Mouse (Mus musculus) gastrocnemius, postnatal 25 days (tissue): ENCODE data around the gene Slc25a31. TPM values are rescaled to one million over a fixed set of nuclear protein-coding genes. Genes with fewer than 3 reads are reported as not detected.

Source experiments
- DNase-seq: peaks from one replicate; pipeline ENCODE4 v3.0.0; 2022
- long read RNA-seq, 2 experiments: library from polyadenylated mRNA; stranded (forward); transcript quantifications; one replicate each; pipeline ENCODE4 v2.0.0; 2021
- total RNA-seq, 2 experiments: library from RNA; stranded (reverse); gene quantifications; 1 replicate in 1 of 2; 2 replicates in 1 of 2; pipeline ENCODE4 v1.2.3; 2021

Slc25a31 gene
- not detected for total RNA-seq
- long read RNA-seq, experiment 1: 0 reads
- long read RNA-seq, experiment 2: 0 reads

DNA sequence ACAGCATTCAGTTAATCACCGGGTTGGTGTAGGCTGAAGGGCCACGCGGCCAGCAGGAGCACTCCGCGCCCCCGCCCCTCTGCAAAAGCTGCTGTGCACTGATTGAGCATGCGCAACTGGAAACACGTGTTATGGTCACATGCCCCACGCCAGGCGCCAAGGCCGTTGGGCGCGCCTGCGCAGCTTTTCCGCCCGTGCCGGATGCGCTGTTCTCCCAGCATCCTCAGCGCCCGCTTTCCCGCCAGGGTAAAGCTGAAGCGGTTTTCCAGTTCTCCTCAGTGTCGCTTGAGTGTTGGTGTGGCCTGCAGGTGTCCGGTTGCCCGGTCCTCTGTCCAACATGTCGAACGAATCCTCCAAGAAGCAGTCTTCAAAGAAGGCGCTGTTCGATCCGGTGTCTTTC is at the start of gene Slc25a31:
TSS of gene Slc25a31 (plus strand) at position 201 of the 400 bp plus-strand sequence.
- DNase-seq: no peak

DNA sequence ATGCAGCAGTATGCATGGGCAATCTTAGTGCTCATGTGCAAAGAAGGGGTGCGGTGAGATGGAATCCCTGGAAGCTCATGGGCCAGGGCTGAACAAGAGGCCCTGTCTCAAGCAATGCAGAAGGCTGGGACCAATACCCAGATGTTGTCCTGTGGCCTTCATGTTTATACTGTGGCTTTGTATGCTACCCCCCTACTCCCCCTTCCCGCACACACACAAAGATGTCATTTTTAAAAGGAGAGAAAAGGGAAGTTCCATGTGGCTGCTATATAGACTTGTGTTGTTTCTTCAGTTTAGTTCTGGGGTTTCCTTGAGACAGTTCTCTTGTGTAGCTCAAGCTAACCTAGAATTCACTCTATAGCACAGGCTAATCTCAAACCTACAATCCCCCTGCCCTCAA is 48.4 kb upstream of the Slc25a31 start:
- DNase-seq: no peak

DNA sequence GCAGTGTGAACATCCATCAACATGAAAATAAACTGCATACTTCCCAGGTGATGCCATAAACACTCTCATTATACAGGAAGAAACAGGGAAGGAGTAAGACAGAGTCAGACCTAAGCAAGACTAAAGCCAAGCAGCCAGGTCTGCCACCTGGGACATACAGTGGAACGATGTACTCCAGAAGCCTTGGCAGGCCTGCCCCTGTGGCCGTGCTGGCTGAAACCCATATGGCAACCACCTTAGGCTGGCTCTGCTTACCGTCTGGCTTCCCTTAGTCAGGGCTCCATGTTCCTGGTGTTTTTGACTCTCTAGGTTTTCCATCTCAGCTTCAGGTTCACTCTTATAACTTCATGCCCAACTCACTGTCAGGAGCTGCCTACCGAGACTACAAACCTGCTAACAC is 42.5 kb upstream of the Slc25a31 start:
- DNase-seq: peak; percentile 34

DNA sequence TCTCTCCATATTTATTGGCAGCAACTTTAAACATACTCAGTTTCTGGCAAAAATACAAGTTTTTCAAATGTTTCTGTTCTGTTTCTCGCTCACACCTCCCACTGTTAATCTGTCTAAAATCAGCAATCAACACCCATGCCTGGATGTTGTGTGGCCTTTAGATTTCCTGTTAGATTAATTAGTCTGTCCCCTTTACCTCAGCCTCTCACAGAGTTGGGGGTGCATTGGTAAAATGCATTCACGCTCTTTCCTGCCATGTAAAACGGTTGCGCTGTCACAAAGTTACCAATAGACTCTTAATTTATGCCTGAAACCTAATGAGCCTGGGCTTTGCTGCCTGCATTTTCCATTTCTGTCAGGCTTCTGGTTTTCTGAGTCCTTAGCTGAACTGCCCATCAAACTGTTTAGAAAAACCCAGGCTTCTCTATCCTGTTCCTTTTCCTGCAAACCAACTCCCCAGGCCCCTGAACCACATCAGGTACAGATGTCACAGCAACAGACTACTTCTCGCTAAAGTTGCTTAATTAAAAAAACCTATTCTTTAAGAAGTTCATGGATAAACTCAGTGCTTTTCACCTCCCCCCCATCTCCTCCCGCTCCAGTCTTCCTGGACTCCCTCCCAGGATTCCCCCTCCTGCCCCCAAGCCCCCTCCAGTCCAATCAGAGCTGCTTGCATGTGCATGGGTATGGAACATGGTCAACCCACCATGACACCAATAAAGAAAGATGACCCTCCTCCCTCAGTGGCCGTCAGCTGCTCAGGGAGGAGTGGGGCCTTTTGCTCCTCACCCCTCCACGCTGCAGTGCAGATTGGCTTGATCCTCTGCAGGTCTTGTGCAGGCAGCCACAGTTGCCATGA is 41.6 kb upstream of the Slc25a31 start:
- DNase-seq: no peak

DNA sequence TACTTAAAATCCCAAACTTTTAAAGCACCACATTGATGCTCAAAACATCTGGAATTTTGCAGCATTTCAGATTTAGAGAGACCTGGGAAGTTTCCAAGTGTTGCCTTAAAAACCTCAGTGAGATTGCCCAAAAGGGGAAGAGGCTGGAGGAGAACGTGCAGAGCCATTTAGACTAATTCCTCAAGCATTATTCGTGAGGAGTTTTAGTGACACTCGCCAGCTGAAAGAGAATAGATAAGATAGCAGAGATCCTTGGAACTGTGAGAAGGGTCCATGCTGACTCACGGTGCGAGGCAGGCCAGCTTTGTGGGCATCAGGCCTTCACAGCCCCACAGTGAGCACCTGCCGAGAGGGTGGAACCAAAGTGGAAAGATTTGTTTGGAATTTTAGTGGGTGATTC is 39.8 kb upstream of the Slc25a31 start:
- DNase-seq: no peak

DNA sequence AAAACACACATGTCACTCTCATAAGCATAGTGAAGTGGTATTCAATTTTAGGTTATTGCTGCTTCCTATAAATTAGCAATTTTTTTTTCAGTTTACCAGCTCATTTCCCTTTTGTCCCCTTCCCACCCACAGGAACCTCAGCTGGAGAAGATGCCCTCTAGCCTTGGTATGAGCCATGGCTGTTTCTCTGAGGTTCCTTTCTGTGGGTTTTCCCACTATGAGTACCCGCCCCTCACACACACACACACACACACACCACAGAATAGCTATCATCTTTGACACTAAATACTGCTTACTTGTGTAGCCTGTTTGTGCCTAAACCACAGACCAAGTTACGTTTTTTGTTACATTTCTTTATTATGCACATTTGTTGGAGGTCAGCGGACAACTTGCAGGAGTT is 39.3 kb upstream of the Slc25a31 start:
- no peak for DNase-seq

DNA sequence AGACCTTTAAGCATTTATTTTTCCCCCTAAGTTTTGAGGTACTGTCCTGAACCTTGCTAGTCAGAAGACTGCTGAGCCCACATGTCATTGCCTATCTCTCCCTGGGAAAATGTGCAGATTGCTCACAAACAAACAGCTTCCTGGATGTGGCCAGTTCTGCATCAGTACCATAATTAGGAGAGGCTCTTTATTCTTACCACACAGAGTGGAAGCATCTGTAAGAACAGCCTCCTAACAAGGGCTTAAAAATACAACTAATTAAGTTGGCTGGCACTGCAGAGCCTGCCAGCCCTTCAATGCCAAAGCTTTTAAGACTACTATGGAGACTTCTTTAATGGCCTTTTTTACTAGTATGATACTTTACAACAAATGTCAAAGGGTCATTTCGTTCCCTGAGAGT is 35.1 kb upstream of the Slc25a31 start:
- no peak for DNase-seq

DNA sequence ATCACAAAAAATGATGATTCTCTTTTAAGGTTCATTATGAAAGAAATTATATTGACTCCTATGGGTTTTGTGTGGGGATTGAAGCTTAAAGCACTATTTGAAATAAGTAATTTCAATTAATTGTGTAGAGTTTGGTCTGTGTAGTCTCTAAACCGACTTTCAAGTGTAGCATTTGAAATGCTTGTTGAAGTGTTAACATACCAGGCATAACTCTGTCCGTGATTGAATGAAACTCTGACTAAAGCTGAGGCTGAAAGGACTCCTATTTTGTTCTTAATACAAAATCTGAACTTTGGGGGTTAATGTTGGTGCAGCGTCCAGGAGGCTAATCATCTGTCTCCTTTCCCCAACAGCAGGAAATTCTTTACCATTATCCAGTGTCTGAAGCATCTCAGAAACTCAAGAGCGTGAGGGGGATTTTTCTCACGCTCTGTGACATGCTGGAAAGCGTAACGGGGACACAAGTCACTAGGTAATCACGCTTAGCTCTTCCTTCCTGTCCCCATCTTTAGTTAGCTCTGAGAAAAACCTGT is 33.7 kb upstream of the Slc25a31 start:
- no peak for DNase-seq

DNA sequence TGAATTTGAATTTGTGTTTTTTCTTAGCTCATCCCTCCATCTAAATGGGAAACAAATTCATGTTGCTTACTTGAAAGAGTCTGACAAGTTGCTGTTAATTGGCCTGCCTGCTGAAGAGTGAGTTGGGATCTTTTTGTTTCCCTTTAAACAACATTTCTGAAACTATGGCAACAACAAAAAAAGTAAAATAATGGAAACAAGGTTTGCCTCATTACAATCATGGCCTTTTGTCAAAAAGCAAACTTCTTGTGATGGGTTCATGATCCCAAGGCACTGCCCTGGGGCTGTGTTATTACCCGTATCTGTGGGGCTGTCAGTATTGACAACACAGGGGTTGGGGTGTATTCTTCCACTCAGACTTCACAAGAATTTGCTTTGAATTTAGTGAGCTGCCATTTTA is 29.8 kb upstream of the Slc25a31 start:
- DNase-seq: no peak

DNA sequence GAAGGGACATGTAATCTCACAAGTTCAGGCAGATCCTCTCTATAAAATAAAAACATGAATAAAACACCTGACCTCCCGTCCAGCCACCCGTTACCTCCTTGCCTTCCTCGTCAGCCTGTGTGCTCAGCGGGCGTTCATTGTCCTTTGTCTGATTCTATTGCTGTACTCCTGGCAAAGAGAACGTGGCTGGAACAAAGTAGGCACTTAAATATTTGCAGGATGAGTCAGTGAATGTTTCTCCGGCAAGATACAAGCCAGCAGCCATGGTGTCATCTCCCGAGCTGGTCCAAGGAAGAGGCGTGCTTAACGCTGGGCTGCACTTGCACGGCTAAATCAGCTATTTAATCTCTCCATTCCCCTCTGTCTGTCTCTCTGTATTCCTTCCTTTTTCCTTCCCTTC is 26.3 kb upstream of the Slc25a31 start:
- DNase-seq: peak; percentile 44

DNA sequence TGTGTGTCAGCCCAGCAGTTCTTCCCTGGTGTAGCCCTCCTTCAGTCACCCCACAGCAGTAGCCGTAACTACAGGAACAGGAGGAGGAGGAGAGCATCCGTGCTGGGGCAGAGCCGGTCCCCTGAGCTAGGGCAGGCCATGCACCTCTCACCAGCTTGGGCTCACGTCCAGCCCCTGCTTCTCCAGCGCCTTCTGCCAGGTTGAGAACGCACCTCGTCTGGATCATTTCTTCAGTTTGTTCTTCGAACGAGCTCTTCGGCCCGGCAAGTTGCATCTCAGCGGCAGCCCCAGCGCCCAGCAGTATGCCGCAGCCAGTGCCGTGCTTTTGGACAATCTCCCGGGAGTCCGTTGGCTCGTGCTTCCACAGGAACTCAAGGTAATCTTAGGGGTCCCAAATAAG is 25.5 kb upstream of the Slc25a31 start:
- no peak for DNase-seq

DNA sequence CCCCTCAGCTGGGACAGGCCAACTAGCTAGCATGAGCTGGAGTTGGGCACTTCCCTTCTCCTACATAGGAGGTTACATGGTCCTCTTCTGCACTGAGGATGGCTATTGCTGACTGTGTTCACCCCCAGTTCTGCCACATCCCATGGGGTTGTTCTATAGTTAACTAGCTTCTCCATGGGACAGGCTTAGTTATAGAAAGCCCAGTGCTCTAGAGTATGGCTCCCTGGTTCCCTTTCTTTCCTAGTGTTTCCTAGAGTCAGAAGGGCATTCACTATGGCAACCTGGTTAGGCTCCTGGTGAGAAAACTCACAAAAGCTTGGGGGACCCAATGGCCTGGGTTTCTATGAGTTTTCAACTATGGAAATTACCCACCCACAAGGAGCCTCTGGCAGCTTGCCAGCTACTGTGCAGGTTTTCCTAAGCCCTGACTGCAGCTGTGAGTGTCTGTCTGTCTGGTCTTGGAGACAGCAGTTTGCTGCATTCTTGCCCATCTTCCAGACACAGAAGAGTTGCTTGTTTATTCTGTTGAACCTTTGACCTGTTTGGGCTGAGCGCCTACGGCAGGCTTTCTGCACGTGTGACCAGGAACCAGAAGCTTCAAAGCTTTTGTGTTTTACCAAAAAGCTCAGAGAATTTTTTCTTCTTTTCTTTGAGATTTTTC is 22.7 kb upstream of the Slc25a31 start:
- no peak for DNase-seq

DNA sequence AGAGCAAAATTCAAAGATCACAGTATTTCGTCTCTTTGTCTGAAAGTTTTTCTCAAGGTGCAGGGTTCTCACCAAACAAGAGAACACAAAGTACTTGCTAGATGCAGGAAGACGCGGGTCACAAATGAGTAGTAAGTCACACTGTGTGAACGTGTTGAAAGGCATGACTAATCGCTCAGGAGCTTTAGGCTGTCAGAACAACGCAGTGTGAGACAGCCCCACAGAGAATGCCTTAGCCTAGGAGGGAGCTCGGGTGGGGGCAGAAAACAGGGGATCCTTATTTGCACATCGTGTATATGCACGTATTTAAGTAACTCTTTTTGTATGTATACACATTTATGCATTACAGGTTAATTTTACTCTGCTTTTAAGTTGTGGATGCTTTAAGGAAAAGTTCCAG is 21.8 kb upstream of the Slc25a31 start:
- no peak for DNase-seq

DNA sequence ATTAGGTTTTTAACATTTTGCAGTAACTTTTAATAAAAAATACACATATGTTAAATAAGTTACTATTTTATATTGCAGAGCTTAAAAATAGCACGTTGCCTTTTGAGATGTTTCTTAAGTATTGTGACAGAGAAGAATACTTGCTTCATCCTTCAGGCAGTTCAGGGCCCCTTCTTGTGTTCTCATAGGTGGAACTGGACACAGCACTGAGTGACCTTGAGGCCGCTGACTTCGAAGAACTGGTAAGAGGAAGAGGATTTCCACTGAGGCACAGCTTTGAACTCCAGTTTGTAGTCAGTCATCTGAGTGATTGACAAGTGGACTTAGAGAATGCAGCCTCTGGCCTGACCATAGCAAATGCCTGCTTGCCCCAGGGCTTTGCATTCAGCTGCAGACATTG is 21.1 kb upstream of the Slc25a31 start:
- DNase-seq: no peak

DNA sequence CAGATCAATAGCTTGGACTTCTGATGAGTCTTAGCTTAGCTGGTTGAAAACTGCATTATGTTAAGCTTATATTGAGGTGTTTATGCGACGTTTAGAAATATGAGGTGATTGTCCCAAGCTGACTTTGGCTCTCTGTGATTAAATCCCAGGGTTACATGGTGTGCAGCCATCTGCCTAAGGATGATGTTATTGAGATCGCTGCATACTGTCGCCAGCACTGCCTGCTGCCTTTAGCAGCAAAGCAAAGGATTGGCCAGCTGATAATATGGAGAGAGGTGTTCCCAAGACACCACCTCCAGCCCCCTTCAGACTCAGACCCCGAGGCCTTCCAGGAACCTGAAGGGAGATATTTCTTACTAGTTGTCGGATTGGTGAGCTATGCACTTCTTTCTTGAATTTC is 17.1 kb upstream of the Slc25a31 start:
- no peak for DNase-seq

DNA sequence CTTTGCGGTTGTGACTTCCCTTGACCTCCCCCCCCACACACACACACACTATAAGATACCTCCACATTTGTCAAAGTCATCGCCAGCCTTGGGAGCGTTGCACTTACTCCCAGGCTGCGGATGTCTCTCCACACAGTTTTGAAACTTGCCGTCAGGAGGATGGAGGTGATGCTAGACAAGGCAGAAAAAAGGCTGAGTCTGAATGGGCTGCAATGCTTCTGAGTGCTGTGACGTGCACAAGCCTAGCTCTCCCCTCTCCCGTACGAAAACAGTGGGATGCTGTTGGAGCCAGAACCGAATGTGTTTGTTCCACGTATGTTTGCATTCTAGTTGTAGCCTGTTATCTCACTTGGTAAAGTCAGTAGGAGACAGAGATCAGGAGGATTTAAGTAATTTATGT is 15.2 kb upstream of the Slc25a31 start:
- DNase-seq: no peak

DNA sequence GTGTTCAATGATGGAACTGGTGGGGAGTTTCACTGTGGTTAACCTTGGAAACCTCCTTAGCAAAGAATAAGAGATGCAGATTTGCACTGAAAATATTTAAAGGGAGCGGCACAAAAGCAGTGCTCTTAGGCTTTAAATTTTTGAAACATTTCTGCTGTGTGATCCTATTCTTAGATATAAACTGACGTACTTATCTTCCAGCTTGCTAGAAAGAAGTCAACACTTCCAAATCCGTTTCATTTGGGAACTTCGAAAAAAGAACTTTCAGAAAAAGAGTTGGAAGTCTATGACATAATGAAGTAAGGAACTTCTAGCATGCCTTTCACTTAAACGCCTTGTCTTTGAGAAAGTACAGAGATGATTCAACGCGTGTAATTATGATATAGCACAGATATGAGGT is 14.7 kb upstream of the Slc25a31 start:
- DNase-seq: no peak

DNA sequence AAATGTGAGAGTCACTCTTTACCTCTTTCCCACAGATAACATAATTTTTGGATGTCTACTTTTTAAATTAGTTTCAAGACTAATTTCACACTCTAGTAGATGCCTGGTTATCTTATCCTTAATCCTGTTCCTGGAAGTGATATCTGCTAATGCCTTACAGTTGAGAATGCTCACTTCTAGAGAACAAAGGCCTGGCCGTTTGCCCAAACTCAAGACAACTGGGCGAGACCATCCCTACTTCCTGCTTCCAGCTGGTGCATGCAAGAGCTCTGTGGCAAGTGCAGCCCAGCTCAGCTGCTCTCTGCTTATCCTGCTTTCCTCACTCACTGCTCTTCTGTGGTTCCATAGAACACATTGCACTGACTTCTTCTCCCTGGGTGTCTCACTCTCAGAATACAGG is 14.2 kb upstream of the Slc25a31 start:
- DNase-seq: no peak

DNA sequence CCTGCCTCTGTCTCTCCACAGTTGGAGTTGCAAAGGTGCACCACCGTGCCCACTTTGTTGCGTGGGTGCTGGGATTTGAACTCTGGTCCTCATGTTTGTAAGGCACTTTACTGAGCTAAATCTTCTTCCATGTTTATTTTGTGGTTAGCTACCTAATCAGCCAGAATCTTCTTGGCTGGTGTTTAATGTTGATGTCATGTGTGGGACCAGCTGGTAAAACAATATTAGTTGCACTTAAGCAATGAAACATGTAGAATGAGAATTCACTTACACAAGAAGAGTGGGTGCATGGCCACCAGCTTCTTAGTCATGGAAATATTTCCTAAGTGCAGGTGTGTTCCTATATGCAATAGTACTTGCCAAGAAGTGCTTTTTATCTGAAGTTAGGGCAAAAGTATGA is 13.5 kb upstream of the Slc25a31 start:
- DNase-seq: no peak

DNA sequence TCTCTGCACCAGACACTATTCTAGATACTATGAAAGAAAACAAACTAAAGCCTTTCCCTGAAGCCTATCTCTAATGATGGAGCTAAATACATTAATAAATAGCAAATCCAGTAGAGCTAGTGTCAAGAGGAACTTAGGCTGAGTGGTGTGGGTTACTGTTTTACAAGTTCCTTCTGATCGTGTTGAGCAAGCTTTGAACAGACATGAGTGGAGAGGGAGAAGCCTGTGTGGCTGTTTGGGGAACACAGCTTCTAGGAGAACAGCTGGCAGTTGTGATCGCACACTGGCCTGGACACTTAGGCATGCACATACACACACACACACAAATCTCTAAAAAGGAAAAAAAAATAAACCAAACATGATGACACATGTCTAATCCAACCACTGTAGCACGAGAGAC is 9.8 kb upstream of the Slc25a31 start:
- no peak for DNase-seq

DNA sequence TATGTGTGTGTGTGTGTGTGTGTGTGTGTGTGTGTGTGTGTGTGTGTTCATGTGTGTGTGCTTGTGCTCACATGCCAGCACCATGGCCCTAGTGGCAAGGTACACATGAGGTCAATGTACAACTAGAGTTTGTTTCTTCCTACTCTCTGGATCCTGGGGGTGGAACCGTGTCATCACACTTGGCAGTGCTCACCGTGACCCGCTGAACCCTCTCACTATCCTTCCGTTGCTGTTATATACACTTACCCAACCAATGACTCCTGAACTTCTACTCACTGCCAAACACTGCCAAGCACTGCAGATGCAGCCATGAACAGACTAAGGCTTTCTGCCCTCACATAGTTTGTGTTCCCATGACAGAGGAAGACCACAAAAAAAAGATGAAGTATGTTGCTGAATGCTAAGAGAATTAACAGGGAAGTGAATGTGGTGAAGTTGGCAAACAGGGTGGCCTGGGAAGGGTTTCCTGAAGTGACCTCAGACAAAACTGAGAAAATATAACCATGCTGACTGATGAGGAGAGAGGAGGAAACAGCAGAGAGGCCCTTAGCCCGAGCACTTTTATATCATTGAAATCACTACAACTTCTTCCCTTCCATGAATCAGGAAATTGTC is 3.7 kb upstream of the Slc25a31 start:
- DNase-seq: no peak

DNA sequence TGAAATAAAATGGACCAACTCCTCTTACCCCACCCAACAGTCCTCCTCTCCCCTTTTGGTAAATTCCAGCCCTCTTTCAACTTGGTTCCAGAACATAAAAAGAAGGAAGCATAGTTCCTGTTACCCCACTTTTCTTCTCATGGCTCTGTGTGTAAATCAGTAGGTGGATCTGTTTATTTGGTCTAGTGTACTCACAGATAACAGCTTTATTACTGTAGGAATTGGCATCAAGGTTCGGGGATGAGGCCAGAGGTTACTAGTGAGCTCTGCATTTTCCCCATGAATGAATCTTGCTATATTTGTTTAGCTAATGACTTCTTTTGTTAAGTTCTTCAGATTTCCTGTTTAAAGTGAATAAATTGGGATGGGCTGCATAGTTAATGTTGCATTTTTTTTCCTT is 7.4 kb downstream of the Slc25a31 start:
- no peak for DNase-seq

DNA sequence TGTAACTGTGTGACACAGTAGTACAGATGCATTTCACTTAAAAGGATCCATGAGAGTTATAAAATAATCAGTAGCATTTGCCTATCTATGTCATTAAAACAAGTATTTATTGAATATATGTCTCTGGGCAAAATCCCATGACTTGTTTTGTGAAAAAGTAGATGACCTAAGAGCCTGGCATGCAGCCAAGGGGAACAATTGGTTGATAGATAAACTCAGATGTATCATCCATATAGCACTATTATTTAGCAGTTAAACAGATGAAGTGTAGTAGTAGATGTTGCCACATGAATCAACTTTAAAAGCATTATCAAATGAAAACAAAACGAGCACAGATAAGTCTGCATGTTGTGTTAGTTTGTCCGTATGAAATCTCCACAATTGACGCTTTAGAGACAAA is 10.4 kb downstream of the Slc25a31 start:
- DNase-seq: no peak
